Mouse (Mus musculus) megakaryocyte, embryonic 14.5 days (primary cell): ENCODE results near the gene Ergic3. TPM values are rescaled to one million over a fixed set of nuclear protein-coding genes. Genes with fewer than 3 reads are reported as not detected.

Source experiments
- H3K27me3 ChIP-seq: replicated peaks from 2 replicates; pipeline ENCODE3; 2012; ENCODE audit warnings: inconsistent platforms
- H3K36me3 ChIP-seq: replicated peaks from 2 replicates; pipeline ENCODE3; 2012; ENCODE audit warnings: low read length, inconsistent platforms, mixed read lengths
- H3K4me1 ChIP-seq: 2 replicates; pipeline ENCODE4 v1.6.1; 2012; ENCODE audit warnings: inconsistent platforms
- H3K4me3 ChIP-seq: replicated peaks from 2 replicates; pipeline ENCODE3; 2012; ENCODE audit warnings: moderate library complexity, mild to moderate bottlenecking, inconsistent platforms
- H3K9me3 ChIP-seq: 2 replicates; pipeline ENCODE4 v1.6.1; 2012; ENCODE audit warnings: inconsistent platforms
- FLI1 ChIP-seq: IDR thresholded peaks from 2 replicates; pipeline ENCODE4 v1.6.1; 2012; ENCODE audit warnings: low read length, inconsistent platforms, mixed read lengths
- GATA1 ChIP-seq: IDR thresholded peaks from 3 replicates; pipeline ENCODE4 v1.6.1; 2012; ENCODE audit warnings: mixed read lengths, low read length, inconsistent platforms, borderline replicate concordance
- polyA plus RNA-seq: library from polyadenylated mRNA; stranded (reverse); fragments of >175 nt; gene quantifications from 2 replicates; pipeline ENCODE4 v1.2.3, GENCODE M21; 2012; ENCODE audit warnings: low replicate concordance; ENCODE audit not compliant: insufficient read depth

The Ergic3 gene
- polyA plus RNA-seq, result 49.2 and 93.8 TPM in 2 replicates

DNA sequence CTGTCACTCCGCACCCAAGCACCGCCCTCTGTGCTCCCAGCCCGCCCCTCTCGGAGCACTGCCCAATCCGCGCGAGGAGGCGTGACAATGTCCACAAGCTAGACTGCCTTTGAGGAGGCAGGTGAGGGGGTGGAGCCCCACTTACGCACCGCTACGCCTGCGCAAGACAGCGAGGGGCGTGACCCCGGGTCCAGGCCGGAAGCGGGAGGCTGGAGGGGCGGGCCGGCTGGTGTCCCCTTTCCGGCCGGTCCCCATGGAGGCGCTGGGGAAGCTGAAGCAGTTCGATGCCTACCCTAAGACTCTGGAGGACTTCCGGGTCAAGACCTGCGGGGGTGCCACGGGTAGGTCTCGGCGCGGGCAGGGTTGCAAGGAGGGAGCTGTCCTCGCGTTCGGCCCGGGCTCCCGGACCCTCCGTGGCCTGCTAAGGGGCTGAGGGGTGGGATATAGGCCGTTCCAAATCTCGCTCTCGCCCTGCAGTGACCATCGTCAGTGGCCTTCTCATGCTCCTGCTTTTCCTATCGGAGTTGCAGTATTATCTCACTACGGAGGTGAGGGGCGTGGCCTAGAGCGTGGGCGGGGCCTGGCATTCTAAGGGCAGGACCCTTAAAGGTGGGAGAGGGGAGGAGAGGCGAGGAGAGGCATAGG is at the start of gene Ergic3, which contains the start of gene 6430550D23Rik:
Gene Ergic3 (plus strand): TSS at position 158 of the 645 bp plus-strand sequence.
Gene 6430550D23Rik (minus strand): TSS at position 90 of the 645 bp plus-strand sequence.
- H3K9me3 ChIP-seq, result peaks cover 3% of the 10 kb centered on the region

DNA sequence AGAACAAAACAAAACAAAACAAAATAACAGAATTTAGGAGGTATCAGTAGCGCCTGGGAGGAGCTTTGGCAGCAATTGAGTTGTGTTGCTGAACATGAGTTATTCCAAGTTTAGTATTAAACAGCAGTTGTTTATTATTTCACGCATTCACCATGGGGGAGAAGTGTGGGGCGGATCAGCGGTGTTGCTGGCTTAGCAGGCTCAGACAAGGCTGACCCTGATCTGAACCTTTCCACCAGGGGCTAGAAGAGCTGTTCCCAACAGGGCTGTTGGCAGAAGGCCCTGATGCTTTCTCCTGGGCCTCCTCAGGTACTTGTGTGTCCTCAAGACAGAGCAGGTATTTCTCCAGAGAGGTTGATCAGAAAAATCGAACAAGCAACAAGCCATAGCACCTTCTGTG is 47.9 kb upstream of the Ergic3 start:
- peaks cover 14% of the 10 kb centered on the region for H3K4me1 ChIP-seq
- H3K36me3 ChIP-seq, result peaks cover 37% of the 10 kb centered on the region
- H3K27me3 ChIP-seq, result no peaks in the 10 kb centered on the region
- no peak for TF ChIP-seq FLI1
- TF ChIP-seq GATA1, result no peak
- no peaks in the 10 kb centered on the region for H3K9me3 ChIP-seq
- H3K4me3 ChIP-seq, result no peak overlapping the region

More for the DNA sequence above, at the start of gene Ergic3, which contains the start of gene 6430550D23Rik:
- Histone ChIP-seq H3K36me3 (peaks cover 46% of the 10 kb centered on the region), H3K4me1 (peaks cover 21% of the 10 kb centered on the region), H3K4me3 (peak within 1 kb of the TSS; percentile 98), H3K27me3 (no peaks in the 10 kb centered on the region)
- 0 out of 2 replicates have a peak, but pooled peaks have one; percentile 43 for TF ChIP-seq FLI1
- no peak for TF ChIP-seq GATA1

DNA sequence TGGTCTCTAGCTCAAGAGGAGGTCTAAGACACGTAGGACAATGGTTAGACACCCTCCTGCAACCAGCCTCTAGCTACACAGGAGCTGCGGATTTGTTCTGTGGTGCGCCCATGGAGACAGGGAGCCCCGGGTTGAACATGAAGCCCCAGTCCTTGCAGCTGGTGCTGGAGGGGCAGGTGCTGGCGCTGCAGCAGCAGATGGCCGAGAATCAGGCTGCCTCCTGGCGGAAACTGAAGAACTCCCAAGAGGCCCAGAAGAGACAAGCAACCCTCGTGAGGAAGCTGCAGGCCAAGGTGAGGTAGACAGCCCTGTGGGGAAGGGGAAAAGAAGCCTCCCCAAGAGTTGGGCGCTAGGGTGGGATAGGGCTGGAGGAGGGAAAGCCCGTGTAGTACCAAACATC is 46.0 kb upstream of the Ergic3 start:
- H3K36me3 ChIP-seq, result peaks cover 54% of the 10 kb centered on the region
- TF ChIP-seq FLI1, result no peak
- TF ChIP-seq GATA1, result no peak
- H3K4me3 ChIP-seq, result no peak overlapping the region
- no peaks in the 10 kb centered on the region for H3K9me3 ChIP-seq
- peaks cover 18% of the 10 kb centered on the region for H3K4me1 ChIP-seq
- H3K27me3 ChIP-seq, result no peaks in the 10 kb centered on the region

DNA sequence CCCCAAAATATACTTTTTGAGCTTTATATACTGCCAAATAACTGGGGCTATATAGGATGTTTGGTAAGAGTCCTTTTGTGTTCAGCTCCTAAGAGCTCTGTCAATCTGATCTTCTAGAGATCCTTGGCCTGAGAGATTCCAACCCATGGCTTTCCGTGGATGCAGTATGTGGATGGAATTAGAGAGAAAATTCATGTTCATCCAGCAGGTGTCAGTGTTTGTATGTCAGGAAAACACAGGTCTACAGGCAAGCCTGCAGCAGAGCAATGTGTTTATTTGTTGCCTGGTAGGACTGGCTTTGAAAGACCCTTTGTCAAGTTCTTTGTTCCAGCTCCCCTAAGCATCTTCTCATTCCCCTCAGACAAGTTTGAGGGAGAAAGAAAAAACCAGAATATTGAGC is 44.9 kb upstream of the Ergic3 start:
- Histone ChIP-seq H3K36me3 (peaks cover 65% of the 10 kb centered on the region), H3K4me1 (peaks cover 9% of the 10 kb centered on the region), H3K9me3 (no peaks in the 10 kb centered on the region), H3K27me3 (no peaks in the 10 kb centered on the region), H3K4me3 (no peak overlapping the region)
- TF ChIP-seq GATA1 (no peak), FLI1 (no peak)

GRCm38 (mm10) chr2:155973348-155973747 is 34.5 kb upstream of the Ergic3 start:
- no peak overlapping the region for H3K4me3 ChIP-seq
- no peak for TF ChIP-seq FLI1
- TF ChIP-seq GATA1, result no peak
- peaks cover 23% of the 10 kb centered on the region for H3K4me1 ChIP-seq
- H3K27me3 ChIP-seq, result no peaks in the 10 kb centered on the region
- peaks cover 75% of the 10 kb centered on the region for H3K36me3 ChIP-seq
- H3K9me3 ChIP-seq, result no peaks in the 10 kb centered on the region

DNA sequence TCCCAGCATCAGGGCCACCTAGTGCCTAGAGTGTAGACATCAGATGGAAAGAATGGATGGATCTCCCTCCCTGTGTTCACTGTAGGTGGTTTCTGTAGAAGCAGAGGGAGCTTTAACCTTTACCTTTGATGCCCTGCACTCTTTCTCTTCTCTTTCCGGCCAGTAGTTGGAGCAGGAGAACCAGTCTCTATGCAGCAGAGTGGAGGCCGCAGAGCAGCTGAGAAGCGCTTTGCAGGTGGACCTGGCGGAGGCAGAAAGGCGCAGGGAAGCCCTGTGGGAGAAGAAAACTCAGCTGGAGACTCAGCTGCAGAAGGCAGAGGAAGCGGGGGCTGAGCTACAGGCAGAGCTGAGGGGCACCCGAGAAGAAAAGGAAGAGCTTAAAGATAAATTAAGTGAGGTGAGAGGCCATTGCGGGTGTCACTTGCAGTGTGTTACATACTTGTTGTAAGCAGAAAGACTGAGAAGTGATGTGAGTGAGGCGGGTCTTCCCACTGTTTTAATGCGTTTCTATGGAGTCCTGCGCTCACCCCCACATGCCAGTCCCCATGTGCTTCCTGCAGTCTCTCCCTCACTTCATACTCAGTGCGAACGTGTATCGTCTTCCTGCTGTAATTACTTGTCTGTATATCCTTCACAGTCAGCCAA is 33.6 kb upstream of the Ergic3 start:
- TF ChIP-seq FLI1 (no peak), GATA1 (no peak)
- Histone ChIP-seq H3K4me3 (no peak overlapping the region), H3K27me3 (no peaks in the 10 kb centered on the region), H3K36me3 (peaks cover 67% of the 10 kb centered on the region), H3K4me1 (peaks cover 26% of the 10 kb centered on the region), H3K9me3 (no peaks in the 10 kb centered on the region)

- 0 out of 2 replicates have a peak, but pooled peaks have one; percentile 15 for TF ChIP-seq FLI1
- TF ChIP-seq GATA1, result no peak
- H3K36me3 ChIP-seq, result peaks cover 55% of the 10 kb centered on the region
- no peaks in the 10 kb centered on the region for H3K9me3 ChIP-seq
- H3K27me3 ChIP-seq, result no peaks in the 10 kb centered on the region
- peaks cover 47% of the 10 kb centered on the region for H3K4me1 ChIP-seq
- H3K4me3 ChIP-seq, result peak overlapping the region; percentile 92
These were observed 28.4 kb upstream of the Ergic3 start for GRCm38 (mm10) chr2:155979328-155979991.

- no peak overlapping the region for H3K4me3 ChIP-seq
- peaks cover 30% of the 10 kb centered on the region for H3K4me1 ChIP-seq
- peaks cover 98% of the 10 kb centered on the region for H3K36me3 ChIP-seq
- no peaks in the 10 kb centered on the region for H3K9me3 ChIP-seq
- TF ChIP-seq GATA1 (no peak), FLI1 (no peak)
- H3K27me3 ChIP-seq, result no peaks in the 10 kb centered on the region
These were observed 22.1 kb upstream of the Ergic3 start for GRCm38 (mm10) chr2:155985776-155986175.

DNA sequence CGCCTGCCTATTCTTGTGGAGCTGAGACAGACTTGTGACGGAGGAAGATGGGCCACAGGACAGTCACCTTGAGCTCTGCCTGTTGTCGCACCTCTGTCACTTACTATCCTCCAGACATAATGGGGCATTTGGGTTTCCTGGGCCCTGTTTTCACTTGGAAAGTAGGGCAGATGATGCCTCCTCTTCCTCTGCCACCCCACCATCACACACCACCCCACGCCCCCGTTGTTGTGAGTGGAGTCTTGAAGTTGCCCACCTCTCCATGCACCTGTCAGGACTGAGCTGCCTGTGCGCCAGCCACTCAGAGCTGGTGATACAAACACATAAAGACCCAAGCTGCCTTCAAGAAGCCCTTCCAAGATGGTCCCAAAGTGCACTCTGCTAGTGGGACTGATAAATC is 20.7 kb upstream of the Ergic3 start:
- Histone ChIP-seq H3K36me3 (peaks cover 99% of the 10 kb centered on the region), H3K4me1 (peaks cover 23% of the 10 kb centered on the region), H3K27me3 (no peaks in the 10 kb centered on the region), H3K4me3 (no peak overlapping the region), H3K9me3 (no peaks in the 10 kb centered on the region)
- no peak for TF ChIP-seq GATA1
- TF ChIP-seq FLI1, result no peak
